Mouse (Mus musculus): ENCODE data around the gene Sbf2.

DNA sequence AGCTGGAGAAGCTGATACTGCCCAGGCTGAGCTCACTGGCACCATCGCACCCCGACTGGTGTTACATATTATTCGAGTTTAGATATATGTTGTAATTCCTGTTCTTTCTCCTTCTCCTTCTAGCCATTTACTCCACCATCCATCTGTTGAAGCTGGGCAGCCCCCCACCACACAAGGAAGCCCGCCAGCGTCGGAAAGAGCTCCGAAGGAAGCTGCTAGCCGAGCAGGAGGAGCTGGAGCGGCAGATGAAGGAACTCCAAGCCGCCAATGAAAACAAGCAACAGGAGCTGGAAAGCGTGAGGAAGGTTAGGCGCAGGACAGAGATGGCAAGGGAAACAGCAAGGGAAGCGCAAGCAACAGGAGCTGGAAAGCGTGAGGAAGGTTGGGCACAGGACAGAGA, 344.9 kb downstream of the Sbf2 start:
- no peak for TF ChIP-seq POLR2A (IDR thresholded peaks at IDR 0.05; ENCODE audit: borderline replicate concordance, low read depth, low read length)
- no peak for TF ChIP-seq CTCF (IDR thresholded peaks at IDR 0.05; ENCODE audit: low read depth, low read length)
